Mouse (Mus musculus) stomach, postnatal 0 days (tissue): Measurements from ENCODE around the gene Dmd. TPM values are rescaled to one million over a fixed set of nuclear protein-coding genes. Genes with fewer than 3 reads are reported as not detected.
A peak's percentile ranks its signal among the peaks of the same experiment; 100 is the strongest.

Experiments used
- ATAC-seq: fragments of 200-750 bp; cut with Nextera tagmentation; 2 replicates; pipeline ENCODE4 v1.8.0; 2017; ENCODE audit not compliant: low FRiP score, low TSS enrichment
- DNase-seq: peaks from one replicate; pipeline ENCODE4 v3.0.0-alpha.2; 2016; ENCODE audit warnings: low spot score
- H3K27ac ChIP-seq: fragments of 300-500 bp; sonication (generic); replicated peaks from 2 replicates; pipeline ENCODE4 v1.5.1; 2014; ENCODE audit warnings: mild to moderate bottlenecking, control low read depth
- H3K27me3 ChIP-seq: fragments of 300-500 bp; sonication (generic); 2 replicates; pipeline ENCODE4 v1.6.1; 2014; ENCODE audit warnings: low read length; ENCODE audit not compliant: control insufficient read depth, insufficient read depth
- H3K36me3 ChIP-seq: fragments of 300-500 bp; sonication (generic); 2 replicates; pipeline ENCODE4 v1.6.1; 2014; ENCODE audit warnings: low read length, mixed read lengths; ENCODE audit not compliant: control insufficient read depth, insufficient read depth
- H3K4me1 ChIP-seq: fragments of 300-500 bp; sonication (generic); replicated peaks from 2 replicates; pipeline ENCODE4 v1.6.1; 2014; ENCODE audit warnings: antibody characterized with exemption; ENCODE audit not compliant: control insufficient read depth, insufficient read depth
- H3K4me2 ChIP-seq: fragments of 300-500 bp; sonication (generic); replicated peaks from 2 replicates; pipeline ENCODE4 v1.6.1; 2014; ENCODE audit warnings: low read depth, mild to moderate bottlenecking, control low read depth, moderate library complexity
- H3K4me3 ChIP-seq: fragments of 300-500 bp; sonication (generic); 2 replicates; pipeline ENCODE4 v1.5.1; 2014; ENCODE audit warnings: low read depth, low read length, control low read depth
- H3K9ac ChIP-seq: fragments of 300-500 bp; sonication (generic); 2 replicates; pipeline ENCODE4 v1.6.1; 2014; ENCODE audit warnings: mild to moderate bottlenecking, low read length, control low read depth, mixed read lengths
- H3K9me3 ChIP-seq: fragments of 300-500 bp; sonication (generic); 2 replicates; pipeline ENCODE4 v1.6.1; 2016; ENCODE audit warnings: low read length; ENCODE audit not compliant: control insufficient read depth
- CTCF ChIP-seq: IDR thresholded peaks from 2 replicates; pipeline ENCODE4 v1.5.1; 2016; ENCODE audit warnings: antibody characterized with exemption, low read depth, mild to moderate bottlenecking, moderate library complexity
- EP300 ChIP-seq: optimal IDR thresholded peaks from 2 replicates; pipeline ENCODE3; 2016; ENCODE audit warnings: antibody characterized with exemption
- WGBS: fragments of 180-500 bp; shearing (Covaris S2); extraction: QIAGEN DNeasy Blood & Tissue Kit; methylation state at CpG from one replicate; pipeline ENCODE4 v1.1.7; 2014; 5-methylcytosine and 5-hydroxymethylcytosine counted together
- polyA plus RNA-seq: library from polyadenylated mRNA; unstranded; fragments of >200 nt; fragmentation: Nextera tagmentation; extraction: Ambion mirVana; gene quantifications from 2 replicates; pipeline ENCODE4 v1.2.1, GENCODE M21; 2015

Dmd gene
- polyA plus RNA-seq, 1 experiment from 2014 or later, result 15.5 TPM

GRCm38 (mm10) chrX:84873090-84873489, 1924.4 kb downstream of the Dmd start:
- no peaks in the 10 kb centered on the region for H3K36me3 ChIP-seq
- no peak for DNase-seq
- no peak overlapping the region for H3K27ac ChIP-seq
- H3K9me3 ChIP-seq, result no peaks in the 10 kb centered on the region
- no peak overlapping the region for H3K4me2 ChIP-seq
- 53% methylated on average over 4 of the region's 4 CpGs for WGBS
- no peak overlapping the region for H3K4me3 ChIP-seq
- no peak for ATAC-seq
- no peak overlapping the region for H3K9ac ChIP-seq
- no peak for TF ChIP-seq EP300
- no peak for TF ChIP-seq CTCF
- H3K4me1 ChIP-seq, result no peaks in the 10 kb centered on the region
- H3K27me3 ChIP-seq, result no peaks in the 10 kb centered on the region

- Histone ChIP-seq H3K9me3 (no peaks in the 10 kb centered on the region), H3K27ac (no peak overlapping the region), H3K9ac (no peak overlapping the region), H3K4me2 (no peak overlapping the region), H3K4me3 (no peak overlapping the region), H3K27me3 (no peaks in the 10 kb centered on the region), H3K4me1 (no peaks in the 10 kb centered on the region), H3K36me3 (no peaks in the 10 kb centered on the region)
- 52% methylated on average over 3 of the region's 3 CpGs for WGBS
- TF ChIP-seq CTCF, result no peak
- no peak for TF ChIP-seq EP300
- DNase-seq (no peak), ATAC-seq (no peak)
Observed at GRCm38 (mm10) chrX:84878125-84878524, 1929.5 kb downstream of the Dmd start.

- TF ChIP-seq EP300 (no peak), CTCF (no peak)
- no peak overlapping the region for H3K4me2 ChIP-seq
- H3K4me1 ChIP-seq, result no peaks in the 10 kb centered on the region
- H3K27me3 ChIP-seq, result no peaks in the 10 kb centered on the region
- no peaks in the 10 kb centered on the region for H3K9me3 ChIP-seq
- H3K36me3 ChIP-seq, result no peaks in the 10 kb centered on the region
- no peak overlapping the region for H3K9ac ChIP-seq
- ATAC-seq (no peak), DNase-seq (no peak)
- H3K27ac ChIP-seq, result no peak overlapping the region
- 68% methylated on average over 10 of the region's 10 CpGs for WGBS
- H3K4me3 ChIP-seq, result no peak overlapping the region
Observed at GRCm38 (mm10) chrX:84932715-84933473, 1984.2 kb downstream of the Dmd start.

GRCm38 (mm10) chrX:84960557-84960956, 2011.9 kb downstream of the Dmd start:
- Histone ChIP-seq H3K27ac (no peak overlapping the region), H3K9me3 (no peaks in the 10 kb centered on the region), H3K4me2 (no peak overlapping the region), H3K4me3 (no peak overlapping the region), H3K27me3 (no peaks in the 10 kb centered on the region), H3K9ac (no peak overlapping the region), H3K4me1 (no peaks in the 10 kb centered on the region), H3K36me3 (no peaks in the 10 kb centered on the region)
- no peak for TF ChIP-seq CTCF
- no peak for TF ChIP-seq EP300
- no peak for DNase-seq
- 33% methylated on average over 5 of the region's 5 CpGs for WGBS
- no peak for ATAC-seq

GRCm38 (mm10) chrX:84960972-84961371, 2012.3 kb downstream of the Dmd start:
- H3K36me3 ChIP-seq, result no peaks in the 10 kb centered on the region
- H3K4me3 ChIP-seq, result no peak overlapping the region
- 28% methylated on average over 6 of the region's 6 CpGs for WGBS
- H3K4me1 ChIP-seq, result no peaks in the 10 kb centered on the region
- no peak overlapping the region for H3K27ac ChIP-seq
- H3K9me3 ChIP-seq, result no peaks in the 10 kb centered on the region
- no peaks in the 10 kb centered on the region for H3K27me3 ChIP-seq
- H3K9ac ChIP-seq, result no peak overlapping the region
- DNase-seq (peak; percentile 24), ATAC-seq (peak; percentile 84)
- H3K4me2 ChIP-seq, result no peak overlapping the region
- TF ChIP-seq EP300 (no peak), CTCF (no peak)

- TF ChIP-seq CTCF (peak; percentile 20; the same call in 1 of the 2 replicates), EP300 (no peak)
- Histone ChIP-seq H3K36me3 (no peaks in the 10 kb centered on the region), H3K4me3 (no peak overlapping the region), H3K27me3 (no peaks in the 10 kb centered on the region), H3K4me2 (no peak overlapping the region), H3K9me3 (no peaks in the 10 kb centered on the region), H3K9ac (no peak overlapping the region), H3K4me1 (no peaks in the 10 kb centered on the region), H3K27ac (no peak overlapping the region)
- DNase-seq (no peak), ATAC-seq (no peak)
Observed at GRCm38 (mm10) chrX:85008304-85008703, 2059.6 kb downstream of the Dmd start.
